ENCODE assay signal across 8 mouse cellular contexts in genomic region chr2:127133621-127134461, GRCm38 (mm10). TPM values are rescaled to one million over a fixed set of nuclear protein-coding genes. Genes with fewer than 3 reads are reported as not detected.
A peak's percentile ranks its signal among the peaks of the same experiment; 100 is the strongest.
DNase-seq lines count a peak whose midpoint lies in the region; ATAC-seq and TF ChIP-seq lines count a peak whose summit lies in the region.

Gene Ncaph (minus strand): TSS chr2:127133954.

- 2% methylated on average over 57 of the region's 57 CpGs for WGBS in heart, embryonic 11.5 days (ENCODE audit: insufficient replicate concordance)
- WGBS in kidney, embryonic 16.5 days, result 1% methylated on average over 57 of the region's 57 CpGs
- WGBS in liver, adult 2 months, result 1% methylated on average over 57 of the region's 57 CpGs

- no peaks in the 10 kb centered on the region for H3K9me3 ChIP-seq in heart, embryonic 11.5 days (replicated peaks; ENCODE audit: control insufficient read depth, low read length)
- no peaks in the 10 kb centered on the region for H3K9me3 ChIP-seq in kidney, embryonic 16.5 days (ENCODE audit: low read length)

- H3ac ChIP-seq in myocyte (ENCODE audit: control insufficient read depth, insufficient read length), result peak within 1 kb of the TSS; percentile 19

- ATAC-seq in heart, embryonic 11.5 days (replicated peaks; ENCODE audit: insufficient number of reproducible peaks, low FRiP score, low TSS enrichment), result peak; percentile 90
- peak; percentile 90 for ATAC-seq in kidney, embryonic 16.5 days (ENCODE audit: low FRiP score, low TSS enrichment)

- peak within 1 kb of the TSS; percentile 87 for H3K4me3 ChIP-seq in bone marrow macrophage, adult 2 months (ENCODE audit: insufficient read depth, low read length)
- H3K4me3 ChIP-seq in embryonic fibroblast, embryonic 13.5 days (ENCODE audit: insufficient read depth, low read length), result peak within 1 kb of the TSS; percentile 54
- peak within 1 kb of the TSS; percentile 87 for H3K4me3 ChIP-seq in heart, embryonic 11.5 days (ENCODE audit: low read depth, low read length)
- H3K4me3 ChIP-seq in kidney, embryonic 16.5 days (ENCODE audit: low read length), result peak within 1 kb of the TSS; percentile 88
- H3K4me3 ChIP-seq in liver, adult 2 months (ENCODE audit: insufficient read depth, low read depth, low read length), result peak within 1 kb of the TSS; percentile 83
- peak within 1 kb of the TSS; percentile 69 for H3K4me3 ChIP-seq in myocyte

- H3K27me3 ChIP-seq in heart, embryonic 11.5 days (ENCODE audit: control insufficient read depth, insufficient read depth, low read length), result no peaks in the 10 kb centered on the region
- H3K27me3 ChIP-seq in kidney, embryonic 16.5 days (ENCODE audit: insufficient read depth, low read length), result no peaks in the 10 kb centered on the region
- H3K27me3 ChIP-seq in liver, adult 2 months (ENCODE audit: control insufficient read depth, insufficient read depth, low read length), result no peaks in the 10 kb centered on the region
- no peaks in the 10 kb centered on the region for H3K27me3 ChIP-seq in myocyte (ENCODE audit: control insufficient read depth, insufficient read depth, insufficient read length)
- H3K27me3 ChIP-seq in splenic B cell, adult 2 months (ENCODE audit: control insufficient read depth, insufficient read depth, low read length, poor library complexity, severe bottlenecking), result no peaks in the 10 kb centered on the region

- DNase-seq in A20 (ENCODE audit: low read depth, low spot score), result peak; percentile 96
- peak; percentile 75 for DNase-seq in liver, adult 2 months (ENCODE audit: extremely low read depth, low read depth, low spot score)
- peak; percentile 94 for DNase-seq in splenic B cell, adult 2 months (ENCODE audit: low read depth, low spot score)

- peaks cover 7% of the 10 kb centered on the region for H3K79me2 ChIP-seq in liver, adult 2 months (ENCODE audit: control insufficient read depth, insufficient read depth, low read length)
- H3K79me2 ChIP-seq in myocyte (ENCODE audit: control insufficient read depth, insufficient read depth), result peaks cover 47% of the 10 kb centered on the region

- peak within 1 kb of the TSS; percentile 84 for H3K4me2 ChIP-seq in heart, embryonic 11.5 days
- peak within 1 kb of the TSS; percentile 86 for H3K4me2 ChIP-seq in kidney, embryonic 16.5 days (replicated peaks; ENCODE audit: low read depth, low read length)
- H3K4me2 ChIP-seq in myocyte (ENCODE audit: low read depth), result peak within 1 kb of the TSS; percentile 84

- TF ChIP-seq POLR2A in bone marrow macrophage, adult 2 months (IDR thresholded peaks at IDR 0.05; ENCODE audit: borderline replicate concordance, low read depth, low read length), result peak; percentile 83
- peak; percentile 95 for TF ChIP-seq POLR2A in embryonic fibroblast, embryonic 13.5 days (IDR thresholded peaks at IDR 0.05; ENCODE audit: low read depth, low read length)
- peak; percentile 56; the same call in 1 of the 2 replicates for TF ChIP-seq POLR2A in liver, adult 2 months (IDR thresholded peaks at IDR 0.05; ENCODE audit: extremely low read depth, insufficient read depth, low read length)
- TF ChIP-seq POLR2A in myocyte (IDR thresholded peaks at IDR 0.05; ENCODE audit: insufficient read length, low read depth), result peak; percentile 74

- TF ChIP-seq CTCF in bone marrow macrophage, adult 2 months (IDR thresholded peaks at IDR 0.05; ENCODE audit: low read depth, low read length), result no peak
- no peak for TF ChIP-seq CTCF in embryonic fibroblast, embryonic 13.5 days (IDR thresholded peaks at IDR 0.05; ENCODE audit: borderline replicate concordance, insufficient read depth, low read length)
- no peak for TF ChIP-seq CTCF in liver, adult 2 months (IDR thresholded peaks at IDR 0.05; ENCODE audit: low read depth, low read length)

- peak within 1 kb of the TSS; percentile 87 for H3K9ac ChIP-seq in heart, embryonic 11.5 days (ENCODE audit: low read depth, low read length)
- peak within 1 kb of the TSS; percentile 83 for H3K9ac ChIP-seq in kidney, embryonic 16.5 days (replicated peaks; ENCODE audit: low read length)
- peak within 1 kb of the TSS; percentile 75 for H3K9ac ChIP-seq in liver, adult 2 months (ENCODE audit: low read depth, low read length)

- H3K4me1 ChIP-seq in bone marrow macrophage, adult 2 months (ENCODE audit: control insufficient read depth, insufficient read depth, low read length), result peaks cover 44% of the 10 kb centered on the region
- H3K4me1 ChIP-seq in embryonic fibroblast, embryonic 13.5 days (ENCODE audit: control insufficient read depth, insufficient read depth, low read length), result no peaks in the 10 kb centered on the region
- H3K4me1 ChIP-seq in heart, embryonic 11.5 days (ENCODE audit: control insufficient read depth, insufficient read depth, low read length), result peaks cover 27% of the 10 kb centered on the region
- H3K4me1 ChIP-seq in kidney, embryonic 16.5 days (ENCODE audit: insufficient read depth, low read length), result peaks cover 44% of the 10 kb centered on the region
- peaks cover 6% of the 10 kb centered on the region for H3K4me1 ChIP-seq in liver, adult 2 months (ENCODE audit: control insufficient read depth, insufficient read depth, low read length)

- no peaks in the 10 kb centered on the region for H3K36me3 ChIP-seq in heart, embryonic 11.5 days (ENCODE audit: control insufficient read depth, insufficient read depth, low read length)
- H3K36me3 ChIP-seq in kidney, embryonic 16.5 days (ENCODE audit: insufficient read depth, low read length), result no peaks in the 10 kb centered on the region
- H3K36me3 ChIP-seq in liver, adult 2 months (ENCODE audit: control insufficient read depth, insufficient read depth, low read length), result no peaks in the 10 kb centered on the region
- H3K36me3 ChIP-seq in myocyte (ENCODE audit: control insufficient read depth, insufficient read depth), result no peaks in the 10 kb centered on the region
- H3K36me3 ChIP-seq in splenic B cell, adult 2 months (ENCODE audit: control insufficient read depth, insufficient read depth, low read length, poor library complexity, severe bottlenecking), result no peaks in the 10 kb centered on the region

- H3K27ac ChIP-seq in bone marrow macrophage, adult 2 months (ENCODE audit: insufficient read depth, low read depth, low read length), result peak within 1 kb of the TSS; percentile 77
- H3K27ac ChIP-seq in embryonic fibroblast, embryonic 13.5 days (ENCODE audit: insufficient read depth, low read length), result peak within 1 kb of the TSS; percentile 73
- peak within 1 kb of the TSS; percentile 93 for H3K27ac ChIP-seq in heart, embryonic 11.5 days (ENCODE audit: low read depth, low read length)
- peak within 1 kb of the TSS; percentile 87 for H3K27ac ChIP-seq in kidney, embryonic 16.5 days (ENCODE audit: low read length)
- H3K27ac ChIP-seq in liver, adult 2 months (replicated peaks; ENCODE audit: insufficient read depth, low read depth, low read length), result peak within 1 kb of the TSS; percentile 77

TF ChIP-seq in myocyte, 11 proteins besides CTCF, POLR2A, EP300 and RAD21:
- TF ChIP-seq TCF12 (IDR thresholded peaks at IDR 0.05; ENCODE audit: insufficient read depth, poor library complexity, severe bottlenecking), result no peak
- no peak for TF ChIP-seq REST (IDR thresholded peaks at IDR 0.05; ENCODE audit: insufficient read depth, insufficient read length)
- no peak for TF ChIP-seq MAX (IDR thresholded peaks at IDR 0.05; ENCODE audit: low read depth)
- TF ChIP-seq E2F4 (IDR thresholded peaks at IDR 0.05; ENCODE audit: insufficient read depth), result peak; percentile 93
- no peak for TF ChIP-seq SRF (IDR thresholded peaks at IDR 0.05; ENCODE audit: control insufficient read depth, insufficient read length, low read depth)
- TF ChIP-seq POLR2AphosphoS2 (IDR thresholded peaks at IDR 0.05; ENCODE audit: insufficient read length, low read depth), result peak; percentile 65
- TF ChIP-seq MYOD1 (IDR thresholded peaks at IDR 0.05; ENCODE audit: control insufficient read depth in 1 of 3, insufficient read length in 2 of 3, low read depth in 2 of 3), result no peak

RNA-seq across cellular contexts. Expression of gene Ncaph, which starts in this region (rescaled TPM):
- 32.5 and 33.3 TPM in 2 replicates for polyA plus RNA-seq in bone marrow macrophage, adult 2 months (2012; ENCODE audit: insufficient read depth, insufficient read length, missing spikeins)
- 25.7 and 38.2 TPM in 2 replicates for polyA plus RNA-seq in embryonic fibroblast, embryonic 13.5 days (2011; ENCODE audit: insufficient read length, low read depth, missing spikeins)
- polyA plus RNA-seq in heart, embryonic 11.5 days (2014; fragmentation: Nextera tagmentation; extraction: Ambion mirVana), result 62.6 and 65.2 TPM in 2 replicates
- 91.5 and 96.6 TPM in 2 replicates for polyA plus RNA-seq in kidney, embryonic 16.5 days (2015; fragmentation: Nextera tagmentation; extraction: Ambion mirVana)
- total RNA-seq in liver, adult 2 months (2014; rRNA removed), result 0.65 and 2.3 TPM in 2 replicates
- 0.14 and 0.24 TPM in 2 replicates for polyA plus RNA-seq in liver, adult 2 months (2012; rRNA removed)
- polyA plus RNA-seq in myocyte (2012; fragmentation: generic; extraction: Trizol), result 14.2 TPM

Comparison
In these comparisons a context has a peak if more than half of its experiments do, and no peak if none do; other contexts are left out.
1. Peak in every context shown above with its lines: DNase-seq, ATAC-seq, H3K4me3 ChIP-seq and H3K27ac ChIP-seq.
2. RNA of gene Ncaph (polyA plus RNA-seq): 91.5 to 96.6 TPM in kidney, embryonic 16.5 days, 62.6 to 65.2 TPM in heart, embryonic 11.5 days, 25.7 to 38.2 TPM in embryonic fibroblast, embryonic 13.5 days, 32.5 to 33.3 TPM in bone marrow macrophage, adult 2 months and 14.2 TPM in myocyte (single experiment); 0.14 to 0.24 TPM in liver, adult 2 months; every median in the first group is over 10 times any median in the second.